Mouse (Mus musculus) liver, adult 2 months (tissue): ENCODE measurements around the gene Gm28042.

Experiments used
- CTCF ChIP-seq: fragments of 200-500 bp; IDR thresholded peaks from 2 replicates; pipeline ENCODE4 v1.5.1; 2011; ENCODE audit warnings: low read depth, low read length, control low read depth
- POLR2A ChIP-seq: fragments of 200-500 bp; IDR thresholded peaks from 2 replicates; pipeline ENCODE4 v1.6.1; 2011; ENCODE audit warnings: low read length, control low read depth; ENCODE audit not compliant: insufficient read depth; ENCODE audit errors: extremely low read depth

DNA sequence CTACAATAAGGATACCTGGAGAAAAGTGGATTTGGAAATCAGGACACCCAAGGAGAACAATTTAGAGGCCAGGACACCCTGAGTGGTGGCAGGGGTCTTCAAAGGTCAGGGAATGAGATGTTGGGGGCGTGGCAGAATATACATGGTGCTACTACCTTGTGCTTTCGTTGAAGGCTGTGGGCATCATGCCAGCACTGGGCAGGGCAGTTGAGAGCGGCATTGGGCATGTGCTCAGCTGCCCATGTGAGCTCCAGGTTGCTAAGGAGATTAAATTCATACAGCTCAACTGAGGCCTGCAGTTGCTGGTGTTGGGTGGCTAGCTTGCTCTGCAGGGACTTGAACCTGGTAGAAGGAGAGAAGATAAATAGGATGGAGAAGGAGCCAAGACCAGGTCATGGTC lies 38.9 kb downstream of the Gm28042 start:
- TF ChIP-seq POLR2A (no peak), CTCF (no peak)
